Mouse (Mus musculus) embryonic facial prominence, embryonic 10.5 days (tissue): ENCODE measurements around the gene Nasp. TPM values are rescaled to one million over a fixed set of nuclear protein-coding genes. Genes with fewer than 3 reads are reported as not detected.
A peak's percentile ranks its signal among the peaks of the same experiment; 100 is the strongest.

Experiments used
- DNase-seq: peaks from one replicate; pipeline ENCODE4 v3.0.0-alpha.2; 2017; ENCODE audit warnings: low spot score
- H3K27ac ChIP-seq: fragments of 300-500 bp; sonication (generic); replicated peaks from 2 replicates; pipeline ENCODE4 v1.5.1; 2016; ENCODE audit warnings: mild to moderate bottlenecking
- H3K27me3 ChIP-seq: fragments of 300-500 bp; sonication (generic); replicated peaks from 2 replicates; pipeline ENCODE4 v1.6.1; 2016; ENCODE audit warnings: low read depth, mild to moderate bottlenecking; ENCODE audit not compliant: poor library complexity, severe bottlenecking
- H3K36me3 ChIP-seq: fragments of 300-500 bp; sonication (generic); replicated peaks from 2 replicates; pipeline ENCODE4 v1.6.1; 2016; ENCODE audit warnings: mild to moderate bottlenecking, moderate library complexity
- H3K4me1 ChIP-seq: fragments of 300-500 bp; sonication (generic); 2 replicates; pipeline ENCODE4 v1.6.1; 2016
- H3K4me3 ChIP-seq: fragments of 300-500 bp; sonication (generic); 2 replicates; pipeline ENCODE4 v1.5.1; 2016; ENCODE audit warnings: mild to moderate bottlenecking, moderate library complexity
- H3K9me3 ChIP-seq: fragments of 300-500 bp; sonication (generic); 2 replicates; pipeline ENCODE4 v1.6.1; 2016; ENCODE audit warnings: mild to moderate bottlenecking
- WGBS: fragments of 180-500 bp; shearing (Covaris S2); methylation state at CpG from one replicate; pipeline ENCODE4 v1.1.7; 2016; 5-methylcytosine and 5-hydroxymethylcytosine counted together
- polyA plus RNA-seq: library from polyadenylated mRNA; unstranded; fragments of >200 nt; fragmentation: Nextera tagmentation; extraction: Ambion mirVana; gene quantifications from 2 replicates; pipeline ENCODE4 v1.2.1, GENCODE M21; 2016

The Nasp gene
- polyA plus RNA-seq, 1 experiment from 2014 or later, result 342 TPM

GRCm38 (mm10) chr4:116655100-116655499 lies 27.4 kb upstream of the Nasp start:
- WGBS, result 60% methylated on average over 2 of the region's 2 CpGs
- DNase-seq, result no peak
- peaks cover 1% of the 10 kb centered on the region; the same call in 1 of the 2 replicates for H3K36me3 ChIP-seq

GRCm38 (mm10) chr4:116653228-116653627 lies 25.5 kb upstream of the Nasp start:
- WGBS, result 91% methylated on average over 6 of the region's 6 CpGs
- H3K9me3 ChIP-seq, result no peaks in the 10 kb centered on the region
- H3K4me3 ChIP-seq, result no peak overlapping the region
- peaks cover 20% of the 10 kb centered on the region for H3K36me3 ChIP-seq
- no peaks in the 10 kb centered on the region for H3K27me3 ChIP-seq
- H3K4me1 ChIP-seq, result peaks cover 24% of the 10 kb centered on the region
- no peak for DNase-seq
- H3K27ac ChIP-seq, result no peak overlapping the region

More at GRCm38 (mm10) chr4:116655100-116655499, 27.4 kb upstream of the Nasp start:
- H3K9me3 ChIP-seq, result no peaks in the 10 kb centered on the region
- H3K27me3 ChIP-seq, result no peaks in the 10 kb centered on the region
- H3K4me3 ChIP-seq, result no peak overlapping the region
- H3K27ac ChIP-seq, result no peak overlapping the region
- H3K4me1 ChIP-seq, result peaks cover 14% of the 10 kb centered on the region

GRCm38 (mm10) chr4:116651797-116652135 lies 24.0 kb upstream of the Nasp start:
- 9% methylated on average over 6 of the region's 6 CpGs for WGBS
- DNase-seq, result no peak
- Histone ChIP-seq H3K4me1 (peaks cover 33% of the 10 kb centered on the region), H3K36me3 (peaks cover 34% of the 10 kb centered on the region), H3K9me3 (no peaks in the 10 kb centered on the region), H3K4me3 (peak overlapping the region; percentile 74), H3K27me3 (no peaks in the 10 kb centered on the region), H3K27ac (peak overlapping the region; percentile 94)

- Histone ChIP-seq H3K4me3 (peak within 1 kb of the TSS; percentile 74), H3K27me3 (no peaks in the 10 kb centered on the region), H3K27ac (peak within 1 kb of the TSS; percentile 94), H3K9me3 (no peaks in the 10 kb centered on the region), H3K36me3 (peaks cover 41% of the 10 kb centered on the region), H3K4me1 (peaks cover 35% of the 10 kb centered on the region)
- under 1% methylated on average over 39 of the region's 39 CpGs for WGBS
- DNase-seq, result peak; percentile 94
These were observed 23.4 kb upstream of the Nasp start, which contains the start of gene Akr1a1 for GRCm38 (mm10) chr4:116650924-116651796. TSS of gene Akr1a1 (minus strand) at chr4:116651680.

- H3K36me3 ChIP-seq, result peaks cover 48% of the 10 kb centered on the region
- DNase-seq, result no peak
- peak overlapping the region; percentile 94 for H3K27ac ChIP-seq
- H3K27me3 ChIP-seq, result no peaks in the 10 kb centered on the region
- H3K4me1 ChIP-seq, result peaks cover 29% of the 10 kb centered on the region
- peak overlapping the region; percentile 74 for H3K4me3 ChIP-seq
- WGBS, result 43% methylated on average over 5 of the region's 5 CpGs
- H3K9me3 ChIP-seq, result no peaks in the 10 kb centered on the region
These were observed 22.6 kb upstream of the Nasp start for GRCm38 (mm10) chr4:116650365-116650764.

GRCm38 (mm10) chr4:116649411-116649810 lies 21.7 kb upstream of the Nasp start:
- DNase-seq, result no peak
- Histone ChIP-seq H3K27me3 (no peaks in the 10 kb centered on the region), H3K4me1 (peaks cover 29% of the 10 kb centered on the region), H3K9me3 (no peaks in the 10 kb centered on the region), H3K27ac (no peak overlapping the region), H3K4me3 (peak overlapping the region; percentile 74), H3K36me3 (peaks cover 58% of the 10 kb centered on the region)
- WGBS, result 95% methylated on average over 2 of the region's 2 CpGs

- no peaks in the 10 kb centered on the region for H3K27me3 ChIP-seq
- no peaks in the 10 kb centered on the region for H3K9me3 ChIP-seq
- WGBS, result 93% methylated on average over 7 of the region's 7 CpGs
- no peak overlapping the region for H3K4me3 ChIP-seq
- DNase-seq, result no peak
- peaks cover 26% of the 10 kb centered on the region for H3K4me1 ChIP-seq
- no peak overlapping the region for H3K27ac ChIP-seq
- peaks cover 94% of the 10 kb centered on the region for H3K36me3 ChIP-seq
These were observed 17.9 kb upstream of the Nasp start for GRCm38 (mm10) chr4:116645624-116646023.

GRCm38 (mm10) chr4:116644326-116644725 lies 16.6 kb upstream of the Nasp start:
- H3K27me3 ChIP-seq, result no peaks in the 10 kb centered on the region
- WGBS, result 71% methylated on average over 6 of the region's 6 CpGs
- no peak for DNase-seq
- H3K4me3 ChIP-seq, result no peak overlapping the region
- H3K4me1 ChIP-seq, result peaks cover 15% of the 10 kb centered on the region
- H3K9me3 ChIP-seq, result no peaks in the 10 kb centered on the region
- H3K27ac ChIP-seq, result no peak overlapping the region
- H3K36me3 ChIP-seq, result peaks cover 99% of the 10 kb centered on the region

- H3K4me3 ChIP-seq, result no peak overlapping the region
- no peaks in the 10 kb centered on the region for H3K9me3 ChIP-seq
- H3K4me1 ChIP-seq, result 0 out of 2 replicates have a peak, but pooled peaks cover 4% of the 10 kb centered on the region
- H3K27me3 ChIP-seq, result no peaks in the 10 kb centered on the region
- no peak for DNase-seq
- no peak overlapping the region for H3K27ac ChIP-seq
- 100% methylated on average over 1 of the region's 1 CpGs for WGBS
- peaks cover 99% of the 10 kb centered on the region for H3K36me3 ChIP-seq
These were observed 14.3 kb upstream of the Nasp start for GRCm38 (mm10) chr4:116642071-116642470.

- no peak overlapping the region for H3K4me3 ChIP-seq
- H3K27me3 ChIP-seq, result no peaks in the 10 kb centered on the region
- WGBS, result 94% methylated on average over 6 of the region's 6 CpGs
- H3K9me3 ChIP-seq, result no peaks in the 10 kb centered on the region
- H3K36me3 ChIP-seq, result peaks cover 99% of the 10 kb centered on the region
- DNase-seq, result no peak
- no peaks in the 10 kb centered on the region for H3K4me1 ChIP-seq
- no peak overlapping the region for H3K27ac ChIP-seq
These were observed 11.1 kb upstream of the Nasp start for GRCm38 (mm10) chr4:116638821-116639220.

GRCm38 (mm10) chr4:116635197-116635596 lies 7.5 kb upstream of the Nasp start:
- no peak overlapping the region for H3K4me3 ChIP-seq
- H3K9me3 ChIP-seq, result no peaks in the 10 kb centered on the region
- H3K4me1 ChIP-seq, result no peaks in the 10 kb centered on the region
- no peak overlapping the region for H3K27ac ChIP-seq
- H3K27me3 ChIP-seq, result no peaks in the 10 kb centered on the region
- H3K36me3 ChIP-seq, result peaks cover 86% of the 10 kb centered on the region
- no peak for DNase-seq
- 93% methylated on average over 1 of the region's 1 CpGs for WGBS

- WGBS, result under 1% methylated on average over 13 of the region's 13 CpGs
- peak; percentile 93 for DNase-seq
- H3K36me3 ChIP-seq, result peaks cover 40% of the 10 kb centered on the region
- H3K27ac ChIP-seq, result peak overlapping the region; percentile 99
- peak overlapping the region; percentile 99 for H3K4me3 ChIP-seq
- no peaks in the 10 kb centered on the region for H3K27me3 ChIP-seq
- no peaks in the 10 kb centered on the region for H3K9me3 ChIP-seq
- peaks cover 16% of the 10 kb centered on the region for H3K4me1 ChIP-seq
These were observed 403 bp downstream of the Nasp start for GRCm38 (mm10) chr4:116627359-116627716.
